Mouse (Mus musculus): ENCODE data around the gene Gpr27.
A peak's percentile ranks its signal among the peaks of the same experiment; 100 is the strongest.

Gene Gpr27

DNA sequence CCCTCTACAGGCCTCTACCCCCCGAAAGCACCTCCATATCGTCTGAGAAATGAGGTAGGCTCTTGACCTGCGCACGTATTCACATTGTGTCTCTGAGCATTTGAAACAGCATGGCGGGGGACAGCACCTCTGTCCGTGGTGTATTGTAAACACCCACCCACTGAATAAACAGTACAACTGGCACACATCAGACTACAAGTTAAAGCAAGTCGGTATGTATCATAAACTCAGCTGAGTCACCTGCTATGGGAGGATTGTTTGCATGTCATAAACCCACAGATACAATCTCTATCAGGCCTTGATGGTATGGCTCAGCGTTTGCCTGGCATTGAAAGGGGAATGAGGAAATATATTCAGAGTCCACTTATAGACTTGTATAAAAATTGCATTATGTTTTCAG is 15.2 kb upstream of the Gpr27 start:
- no peak for DNase-seq (ENCODE audit: low read depth, low spot score)

DNA sequence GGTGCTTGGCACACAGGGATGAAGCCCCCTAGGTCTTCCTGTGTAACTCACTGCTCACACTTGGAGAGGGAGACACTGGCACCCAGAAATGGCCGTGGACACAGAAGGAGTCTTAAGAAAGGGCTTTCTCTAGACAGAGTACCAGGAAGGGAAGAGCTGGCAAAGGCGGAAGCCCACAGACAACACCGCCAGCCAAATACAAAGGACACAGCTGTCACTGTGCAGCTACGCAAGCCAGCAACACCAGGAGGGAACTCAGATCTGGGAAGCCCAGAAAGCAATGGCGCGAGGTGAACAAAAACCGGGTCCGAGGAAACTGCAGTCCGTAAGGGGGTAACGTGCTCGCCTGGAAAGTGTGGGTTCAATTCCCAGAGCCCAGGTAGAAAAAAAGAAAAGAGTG is 14.4 kb upstream of the Gpr27 start:
- no peak for DNase-seq (ENCODE audit: low read depth, low spot score)

DNA sequence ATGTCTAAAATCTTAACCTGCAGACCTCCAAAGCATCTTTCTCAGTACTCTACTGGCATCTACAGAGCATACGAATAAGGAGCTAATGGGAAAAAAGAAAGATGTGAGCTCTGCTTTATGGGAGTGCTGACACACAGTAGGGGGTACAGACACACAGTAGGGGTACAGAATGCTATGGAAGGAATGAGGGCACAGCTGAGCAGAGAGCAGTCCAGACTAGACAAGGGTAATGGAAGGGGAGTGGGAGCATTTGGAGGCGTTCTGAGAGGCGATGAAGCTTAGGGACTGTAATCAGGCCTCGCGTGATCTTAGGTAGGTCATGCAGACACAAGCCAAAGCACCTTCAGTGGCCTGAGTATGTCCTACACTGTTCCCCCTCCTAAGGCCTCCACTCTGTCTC is 8.5 kb upstream of the Gpr27 start:
- no peak for DNase-seq (ENCODE audit: low read depth, low spot score)

DNA sequence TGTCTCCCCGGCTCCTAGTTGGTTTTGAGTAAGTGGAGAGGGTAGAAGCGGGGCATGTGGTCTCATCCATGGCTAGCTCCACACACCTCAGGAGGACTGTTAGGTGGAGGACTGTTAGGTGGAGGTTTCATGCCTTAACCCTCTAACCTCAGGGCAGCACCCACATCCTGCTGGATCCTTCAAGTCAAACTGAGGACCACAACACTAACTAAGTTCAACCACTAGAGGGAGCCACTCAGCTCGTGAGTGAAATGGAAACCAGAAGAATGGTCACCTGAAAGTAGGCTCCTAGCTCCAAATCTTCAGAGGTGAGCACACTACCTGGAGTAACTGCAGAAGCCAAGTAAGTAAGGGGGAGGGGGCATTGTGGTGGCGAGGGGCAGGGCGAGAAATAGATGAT is 7.6 kb upstream of the Gpr27 start:
- DNase-seq (ENCODE audit: low read depth, low spot score): peak; percentile 76

DNA sequence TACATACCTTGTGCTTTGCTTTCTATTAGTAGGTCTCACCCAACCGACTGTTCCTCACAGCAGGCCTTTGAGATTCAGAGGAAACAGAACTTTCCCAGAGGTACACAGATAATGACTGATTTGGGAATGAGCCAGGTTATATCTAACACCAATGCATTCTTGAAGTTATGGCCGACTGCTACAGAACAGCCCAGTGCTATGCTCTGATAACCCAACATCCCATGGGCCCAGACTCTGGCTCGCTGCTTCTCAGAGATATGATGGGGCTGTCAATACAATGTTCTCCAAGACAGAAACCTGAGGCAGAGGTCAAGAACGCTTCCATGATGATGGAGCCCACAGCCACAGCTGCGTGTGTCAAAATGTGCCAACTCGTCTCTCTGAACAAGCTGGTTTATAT is 4.0 kb upstream of the Gpr27 start:
- no peak for DNase-seq (ENCODE audit: low read depth, low spot score)

DNA sequence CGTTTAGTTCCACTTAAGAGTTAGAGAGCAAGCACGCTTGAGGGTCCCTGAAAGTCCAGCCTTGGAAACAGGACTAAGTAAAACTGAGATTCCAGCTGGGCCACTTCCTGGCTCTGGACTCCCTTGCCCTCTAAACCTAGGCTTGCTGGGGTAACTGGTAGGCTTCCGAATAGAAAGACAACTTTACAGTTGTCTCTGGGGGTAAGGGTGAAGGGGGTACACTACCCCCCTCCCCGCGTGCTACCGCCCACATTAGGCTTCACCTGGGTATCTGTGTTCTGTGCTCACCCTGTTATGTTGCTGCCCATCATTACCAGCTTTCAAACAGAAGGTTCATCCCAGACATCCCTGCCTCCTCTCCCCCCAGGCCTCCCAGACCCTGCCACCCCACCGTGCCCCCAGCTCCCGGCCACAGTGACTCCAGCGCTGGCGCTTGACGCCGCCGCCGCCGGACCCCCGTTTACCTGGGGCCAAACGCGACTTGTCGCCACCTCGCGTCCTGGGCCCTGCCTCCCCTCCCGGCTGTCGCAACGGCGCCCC is 743 bp upstream of the Gpr27 start:
- DNase-seq (ENCODE audit: low read depth, low spot score): peak; percentile 42

DNA sequence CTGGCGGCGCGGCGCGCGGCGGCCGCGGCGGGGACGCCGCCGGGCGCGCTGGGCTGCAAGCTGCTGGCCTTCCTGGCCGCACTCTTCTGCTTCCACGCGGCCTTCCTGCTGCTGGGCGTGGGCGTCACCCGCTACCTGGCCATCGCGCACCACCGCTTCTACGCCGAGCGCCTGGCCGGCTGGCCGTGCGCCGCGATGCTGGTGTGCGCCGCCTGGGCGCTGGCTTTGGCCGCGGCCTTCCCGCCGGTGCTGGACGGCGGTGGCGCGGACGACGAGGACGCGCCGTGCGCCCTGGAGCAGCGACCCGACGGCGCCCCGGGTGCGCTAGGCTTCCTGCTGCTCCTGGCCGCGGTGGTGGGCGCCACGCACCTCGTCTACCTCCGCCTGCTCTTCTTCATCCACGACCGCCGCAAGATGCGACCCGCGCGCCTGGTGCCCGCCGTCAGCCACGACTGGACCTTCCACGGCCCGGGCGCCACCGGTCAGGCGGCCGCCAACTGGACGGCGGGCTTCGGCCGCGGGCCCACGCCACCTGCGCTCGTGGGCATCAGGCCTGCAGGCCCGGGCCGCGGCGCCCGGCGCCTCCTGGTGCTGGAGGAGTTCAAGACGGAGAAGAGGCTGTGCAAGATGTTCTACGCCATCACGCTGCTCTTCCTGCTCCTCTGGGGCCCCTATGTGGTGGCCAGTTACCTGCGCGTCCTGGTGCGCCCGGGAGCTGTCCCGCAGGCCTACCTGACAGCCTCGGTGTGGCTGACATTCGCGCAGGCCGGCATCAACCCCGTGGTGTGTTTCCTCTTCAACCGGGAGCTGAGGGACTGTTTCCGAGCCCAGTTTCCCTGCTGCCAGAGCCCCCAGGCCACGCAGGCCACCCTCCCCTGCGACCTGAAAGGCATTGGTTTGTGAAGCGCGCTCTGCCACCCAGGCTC is 700 bp downstream of the Gpr27 start:
- peak; percentile 43 for DNase-seq (ENCODE audit: low read depth, low spot score)

DNA sequence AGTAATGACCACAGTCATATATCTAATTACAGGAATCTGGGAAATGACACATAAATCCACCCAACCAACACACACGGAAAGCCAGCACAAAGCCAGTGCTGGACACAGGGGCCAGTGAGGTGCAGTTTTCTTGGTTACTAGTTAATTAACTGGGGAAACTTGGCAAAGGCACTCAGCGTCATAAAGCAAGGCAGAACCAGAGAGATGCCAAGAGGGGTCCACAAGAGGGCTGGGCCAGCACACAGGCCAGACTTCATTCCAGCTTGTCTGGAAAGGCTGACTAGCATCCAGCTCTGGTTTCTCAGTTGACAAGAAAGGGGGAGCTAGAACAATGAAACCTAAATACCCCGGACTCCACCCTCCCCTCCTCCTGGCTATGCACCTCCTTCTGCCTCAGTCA is 8.0 kb downstream of the Gpr27 start:
- no peak for DNase-seq (ENCODE audit: low read depth, low spot score)

DNA sequence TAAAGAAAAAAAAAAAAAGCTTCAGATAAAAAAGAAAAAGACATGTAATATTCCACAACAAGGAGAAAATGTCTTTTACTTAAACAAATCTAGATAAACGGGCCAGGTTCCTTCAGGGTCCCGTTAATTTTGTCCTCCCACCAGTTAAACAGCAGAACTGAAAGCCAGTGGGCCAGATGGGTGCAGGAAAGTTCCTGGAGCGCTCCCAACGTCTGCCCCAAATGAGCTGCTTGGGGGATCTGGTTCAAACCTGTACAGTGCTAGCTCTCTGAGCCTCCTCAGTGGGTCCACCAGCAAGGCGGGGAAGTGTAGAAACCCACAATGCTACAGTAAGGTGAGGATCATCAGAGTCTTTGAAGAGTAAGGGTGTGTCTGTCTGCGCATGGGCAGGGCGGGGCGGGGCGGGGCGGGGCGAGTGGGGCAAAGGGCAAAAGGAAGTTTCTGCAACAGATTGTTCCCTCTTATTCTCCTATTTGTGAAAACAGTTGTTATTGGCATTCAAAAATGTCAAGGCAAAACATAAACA is 19.2 kb downstream of the Gpr27 start:
- DNase-seq (ENCODE audit: low read depth, low spot score): peak; percentile 50

DNA sequence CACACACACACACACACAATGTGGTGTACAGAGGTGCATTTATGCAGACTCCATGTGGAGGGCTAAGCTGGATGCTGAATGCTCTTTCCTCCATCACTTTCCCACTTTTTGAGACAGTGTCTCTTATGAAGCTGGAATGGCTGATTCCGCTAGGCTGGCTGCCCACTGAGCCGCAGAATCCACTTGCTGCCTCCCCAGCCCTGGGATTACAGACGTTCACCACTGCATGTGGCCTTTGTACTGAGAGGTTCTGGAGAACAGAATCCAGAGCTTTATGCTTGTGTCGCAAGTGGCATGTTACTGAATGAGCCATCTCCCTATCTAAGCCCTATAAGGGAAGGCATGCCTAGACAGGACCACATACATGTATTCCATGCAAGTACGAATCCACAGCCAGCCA is 20.8 kb downstream of the Gpr27 start:
- DNase-seq (ENCODE audit: low read depth, low spot score): no peak

DNA sequence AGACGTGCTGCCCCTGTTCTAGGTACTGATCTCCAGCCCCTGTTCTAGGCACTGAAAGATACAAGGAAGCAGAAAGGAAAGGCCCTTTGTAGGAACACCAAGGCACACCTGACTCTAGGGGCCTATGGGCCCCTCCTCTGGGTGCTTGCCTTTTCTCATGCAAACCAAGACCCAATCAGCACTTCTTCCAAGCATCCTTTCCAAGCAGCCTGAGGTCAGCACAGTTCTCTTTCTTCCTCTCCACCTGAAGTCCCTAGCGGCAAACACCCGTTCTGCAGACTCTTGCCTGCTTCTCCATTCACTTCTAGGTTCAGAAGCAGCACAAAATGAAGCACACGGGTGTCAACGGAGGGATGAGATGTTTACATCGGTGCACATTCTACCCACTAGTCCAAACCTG is 22.7 kb downstream of the Gpr27 start:
- DNase-seq (ENCODE audit: low read depth, low spot score): peak; percentile 57

DNA sequence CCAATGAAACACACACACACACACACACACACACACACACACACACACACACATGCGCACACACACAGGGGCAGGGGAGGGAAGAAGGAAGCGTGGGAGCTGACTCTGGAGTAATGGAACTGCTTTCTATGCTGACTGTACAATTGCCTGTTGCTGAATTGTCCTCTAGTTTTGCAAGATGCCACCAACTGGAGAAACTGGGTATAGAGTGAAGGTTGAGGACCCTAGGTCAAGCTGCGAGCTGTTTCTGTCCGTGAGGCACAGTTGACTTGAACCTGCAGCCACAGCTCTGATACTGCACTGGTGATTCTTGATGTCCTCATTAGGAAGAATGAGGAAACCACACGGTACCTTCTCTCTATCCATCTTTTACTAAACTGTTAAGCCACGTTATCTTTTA is 23.4 kb downstream of the Gpr27 start:
- peak; percentile 16 for DNase-seq (ENCODE audit: low read depth, low spot score)

DNA sequence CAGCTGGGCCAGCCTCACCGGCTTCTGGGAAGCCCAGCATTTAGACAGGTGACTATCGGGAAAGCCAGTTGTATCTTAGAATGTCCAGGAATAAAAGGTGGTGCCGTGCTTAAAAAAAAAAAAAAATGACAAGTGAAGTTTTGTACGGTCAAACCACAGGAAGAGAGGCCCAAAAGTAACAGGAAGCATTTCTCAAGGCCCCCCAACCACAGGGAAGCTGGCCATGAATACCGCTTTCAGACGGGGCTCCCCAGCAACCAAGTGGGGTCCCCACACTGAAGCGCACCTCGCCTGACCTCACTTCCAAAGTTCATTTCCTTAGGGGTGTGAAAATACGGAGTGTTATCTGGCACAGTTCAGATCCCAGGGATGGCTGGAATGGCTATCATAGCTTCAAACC is 28.6 kb downstream of the Gpr27 start:
- DNase-seq (ENCODE audit: low read depth, low spot score): no peak

DNA sequence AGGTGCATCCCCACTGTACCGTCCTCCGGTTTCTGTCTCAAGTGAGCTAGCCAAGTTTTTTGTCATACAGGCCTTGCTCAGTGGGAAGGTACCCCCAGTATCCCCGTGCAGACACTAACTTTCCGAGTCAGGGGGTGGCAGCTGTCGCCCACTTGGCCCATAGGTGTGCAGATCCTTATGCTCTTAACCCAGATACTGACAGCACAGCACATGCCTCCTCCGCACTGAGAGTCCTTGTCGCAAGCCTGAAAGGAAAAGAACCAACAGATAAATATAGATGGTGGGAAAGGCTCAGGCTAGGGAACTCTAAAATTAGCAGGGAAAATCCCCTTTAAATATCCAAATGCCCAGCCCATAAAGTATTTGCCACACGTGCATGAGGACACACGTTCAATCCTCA is 29.9 kb downstream of the Gpr27 start:
- DNase-seq (ENCODE audit: low read depth, low spot score): no peak

DNA sequence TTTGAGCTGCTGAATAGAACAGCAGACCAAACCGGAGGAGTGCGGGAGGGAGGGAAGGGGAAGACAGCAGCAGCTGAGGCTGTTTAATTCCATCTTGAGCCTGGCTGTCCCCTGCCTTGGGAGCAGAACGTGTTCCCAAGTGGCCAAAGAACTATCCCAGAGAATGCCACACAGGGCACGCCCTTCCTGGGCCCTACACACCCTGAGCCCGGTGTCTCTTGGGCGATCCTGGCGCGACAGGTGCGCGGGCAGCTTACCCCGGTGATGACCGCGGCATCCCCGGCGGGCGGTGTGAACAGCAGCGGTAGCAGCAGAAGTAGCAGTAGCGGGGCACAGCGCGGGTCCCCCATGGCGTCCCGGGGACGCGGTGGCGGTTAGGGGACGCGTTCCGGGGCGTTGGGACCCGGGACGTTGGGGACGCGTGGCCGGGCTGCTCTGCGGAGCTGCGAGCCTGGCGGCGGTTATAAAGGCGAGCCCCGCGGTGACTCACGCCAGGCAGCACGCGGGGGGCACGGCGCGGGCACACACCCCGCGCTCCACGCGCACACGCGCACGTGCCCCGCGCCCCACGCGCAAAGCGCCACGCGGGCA is 33.6 kb downstream of the Gpr27 start, which contains the start of gene Prok2:
Prok2 (minus strand) TSS at position 422 of the 591 bp plus-strand sequence.
- peak; percentile 28 for DNase-seq (ENCODE audit: low read depth, low spot score)

DNA sequence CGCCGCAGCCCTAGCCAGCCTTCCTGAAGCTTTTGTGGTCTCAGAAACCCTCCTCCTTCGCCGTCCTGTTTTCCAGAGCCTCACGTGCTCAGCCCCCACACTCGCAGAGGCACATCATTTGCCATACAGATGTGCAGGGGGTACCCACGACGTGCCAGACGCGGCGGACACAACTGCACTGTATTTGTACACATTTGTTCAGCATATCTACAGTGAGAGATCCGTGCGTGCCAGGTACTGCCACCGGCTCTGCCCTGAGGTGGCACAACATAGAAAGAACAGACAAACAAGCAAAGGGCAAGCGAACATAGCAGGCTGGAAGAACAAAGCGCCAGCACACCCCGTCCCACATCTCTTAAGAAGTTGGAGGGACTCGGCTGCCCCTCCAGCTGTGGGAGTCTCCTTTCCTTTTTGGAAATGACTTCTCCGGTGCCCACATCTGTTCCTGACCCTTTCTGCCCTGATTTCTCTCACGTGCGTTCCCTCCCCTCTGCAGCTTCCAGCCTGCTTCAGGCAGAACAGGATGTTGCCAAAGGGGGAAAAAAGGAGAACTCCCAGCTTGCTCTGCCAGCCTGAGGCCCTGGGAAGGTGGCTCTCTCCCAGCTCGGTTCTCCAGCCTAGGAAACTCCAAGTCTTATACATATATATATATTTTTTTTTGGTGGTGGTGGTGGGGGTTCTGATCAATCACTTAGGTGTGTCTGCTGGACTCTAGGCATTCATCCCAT is 34.3 kb downstream of the Gpr27 start:
- DNase-seq (ENCODE audit: low read depth, low spot score): peak; percentile 44

DNA sequence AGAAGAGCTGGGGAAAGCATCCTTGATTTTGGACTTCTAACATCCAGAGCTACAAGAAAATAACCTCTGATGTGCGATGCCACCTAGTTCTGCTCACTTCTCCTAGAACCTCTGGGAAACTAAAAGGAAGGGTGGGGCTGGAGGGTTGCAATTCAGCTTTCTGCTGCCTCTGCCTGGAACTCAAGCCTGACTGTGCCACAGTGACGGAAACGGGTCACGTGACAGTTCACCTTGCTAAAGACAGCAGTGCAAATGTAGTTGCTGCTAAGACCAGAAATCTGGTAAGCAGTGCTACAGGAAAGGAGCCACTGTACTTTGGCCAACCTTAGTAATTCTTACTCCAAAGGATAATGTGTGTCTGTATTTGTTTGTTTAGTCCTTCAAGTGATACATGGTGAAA is 37.4 kb downstream of the Gpr27 start:
- DNase-seq (ENCODE audit: low read depth, low spot score): no peak

DNA sequence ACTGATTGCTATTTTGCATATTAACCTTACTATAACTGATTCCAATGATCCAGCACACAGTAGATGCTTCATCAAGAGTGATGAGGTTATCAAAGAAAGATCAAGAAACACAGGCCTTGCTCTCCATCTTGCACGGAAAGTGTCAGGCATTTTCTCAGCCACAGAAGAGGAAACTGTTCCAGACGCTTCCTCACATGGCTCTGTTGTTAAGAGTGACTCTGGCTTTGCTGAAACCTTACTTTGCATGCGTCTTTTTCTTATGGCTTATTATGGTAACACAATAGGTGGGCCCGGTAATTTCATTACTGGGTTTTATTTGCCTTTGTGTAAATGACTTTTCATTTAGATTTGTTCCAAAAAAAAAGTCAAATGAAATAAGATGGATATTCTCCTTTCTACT is 39.4 kb downstream of the Gpr27 start:
- no peak for DNase-seq (ENCODE audit: low read depth, low spot score)

DNA sequence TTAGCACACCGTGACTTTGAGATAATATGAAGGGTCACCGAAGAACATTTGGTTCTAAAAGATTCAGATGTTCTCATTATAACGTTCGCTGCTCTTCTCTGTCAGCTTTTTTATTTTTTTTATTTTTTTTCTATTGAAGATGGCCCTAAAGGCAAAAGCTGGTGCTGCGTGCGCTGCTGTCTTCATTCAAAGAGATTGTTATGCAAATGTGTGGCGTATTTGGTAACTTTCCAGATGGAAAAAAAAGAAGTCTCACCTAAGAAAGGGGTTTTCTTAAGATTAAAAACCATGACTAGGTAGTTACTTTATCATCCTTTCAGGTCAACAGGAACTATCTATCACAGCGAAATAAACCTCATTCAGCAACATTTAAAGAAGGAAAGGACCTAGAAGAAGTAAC is 40.2 kb downstream of the Gpr27 start:
- no peak for DNase-seq (ENCODE audit: low read depth, low spot score)

DNA sequence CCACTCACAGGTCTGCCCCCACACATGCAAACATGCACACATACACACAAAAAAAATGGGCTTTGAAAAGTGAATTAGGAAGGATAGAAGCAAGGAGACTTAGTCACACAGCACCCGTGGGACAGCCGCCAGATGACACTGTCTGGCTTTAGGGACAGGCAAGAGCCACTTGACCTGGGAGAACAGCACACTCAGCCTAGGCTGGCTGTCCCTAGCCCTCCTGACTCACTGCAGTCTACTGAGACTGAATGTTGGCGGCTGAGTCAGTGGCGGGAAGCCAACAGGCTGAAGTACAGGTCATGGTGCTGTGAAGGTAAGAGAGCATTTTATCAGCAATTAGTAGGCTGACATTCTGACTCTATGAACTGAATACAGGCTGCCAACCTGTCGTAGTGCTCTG is 42.2 kb downstream of the Gpr27 start:
- no peak for DNase-seq (ENCODE audit: low read depth, low spot score)

DNA sequence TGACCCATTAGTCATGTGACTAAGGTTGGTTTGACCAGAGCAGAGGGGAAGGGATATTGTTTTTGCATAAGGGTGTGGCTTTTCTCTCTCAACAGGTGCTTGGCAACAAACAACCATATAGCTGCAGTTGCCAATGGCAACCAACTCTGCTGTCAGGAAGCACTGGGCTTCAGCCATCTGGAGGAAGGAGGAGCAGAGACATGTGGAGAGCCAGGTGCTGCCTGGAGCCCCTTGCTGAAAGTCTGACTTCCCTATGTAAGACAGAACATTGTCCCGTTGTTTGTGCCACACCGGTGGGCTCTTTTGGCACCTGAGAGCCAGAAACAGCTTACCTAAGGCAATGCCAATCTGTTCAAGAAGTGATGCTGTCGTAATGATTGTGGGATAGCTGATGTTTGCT is 50.4 kb downstream of the Gpr27 start:
- peak; percentile 86 for DNase-seq (ENCODE audit: low read depth, low spot score)
